ENCODE assay signal across 25 mouse cellular contexts in the genomic region with DNA sequence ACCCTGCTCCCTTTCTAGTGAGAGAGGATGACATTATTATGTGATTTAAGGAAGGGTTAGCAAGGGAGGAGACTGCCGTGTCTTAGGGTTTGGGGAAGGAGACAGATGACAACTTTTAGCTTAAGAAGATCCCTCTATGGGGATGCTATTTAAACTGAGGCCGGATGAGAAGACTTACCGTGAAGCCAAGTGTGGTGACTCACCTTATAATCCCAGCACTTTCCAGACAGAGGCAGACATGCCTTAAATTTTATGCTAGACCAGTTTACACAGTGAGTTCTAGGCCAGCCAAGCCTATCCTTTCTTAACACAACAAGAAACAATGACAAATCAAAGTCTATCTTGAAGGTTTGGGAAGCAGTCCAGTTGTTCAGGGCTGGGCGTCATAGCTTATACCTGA.
"Had no signal": no experiment of that assay in that cellular context is flagged by ENCODE, and none has a peak within 500 bp of the region (broad histone marks: within the 10 kb centered on the region; RNA-seq: fewer than 3 reads in every experiment).

No protein-coding gene starts in this region.

- H3K27me3 ChIP-seq: heart, embryonic 12.5 days; heart, embryonic 15.5 days; hindbrain, embryonic 12.5 days; hindbrain, embryonic 13.5 days; hindbrain, embryonic 15.5 days; intestine, embryonic 15.5 days; kidney, embryonic 15.5 days had no signal

- ATAC-seq: hindbrain, embryonic 16.5 days; hindbrain, postnatal 0 days; inflammation-experienced regulatory T-cells, adult 6 months; intestine, embryonic 15.5 days; intestine, embryonic 16.5 days; intestine, postnatal 0 days had no signal

- DNase-seq: heart, postnatal 10 days; heart, postnatal 36 days; heart, postnatal 4 days; kidney, adult 11 months; kidney, adult 18-20 months; kidney, adult 8-10 months; kidney, adult 9 months; kidney, postnatal 10 days; kidney, postnatal 14 days; kidney, postnatal 25 days; kidney, postnatal 4 days; layer of hippocampus, adult 9-11 months; layer of hippocampus, postnatal 36 days had no signal
